Comparison of ENCODE assay signal across 39 mouse cellular contexts in genomic region chr8:65028959-65029686, GRCm38 (mm10). TPM values are rescaled to one million over a fixed set of nuclear protein-coding genes. Genes with fewer than 3 reads are reported as not detected.
DNase-seq lines count a peak whose midpoint lies in the region; ATAC-seq and TF ChIP-seq lines count a peak whose summit lies in the region.
"Had no signal": no experiment of that assay in that cellular context is flagged by ENCODE, and none has a peak within 500 bp of the region (broad histone marks: within the 10 kb centered on the region; RNA-seq: fewer than 3 reads in every experiment).

No protein-coding gene starts in this region.

- no peak for TF ChIP-seq POLR2A in brain, embryonic 14.5 days (IDR thresholded peaks at IDR 0.05; ENCODE audit: borderline replicate concordance, extremely low read depth, insufficient read depth, insufficient read length, poor library complexity, severe bottlenecking)

- H3K36me3 ChIP-seq in kidney, postnatal 0 days (ENCODE audit: insufficient read depth, low read length): no peaks in the 10 kb centered on the region
- H3K36me3 ChIP-seq in E14TG2a.4 (ENCODE audit: insufficient read depth, low read length): peaks cover 29% of the 10 kb centered on the region
- H3K36me3 ChIP-seq: embryonic facial prominence, embryonic 12.5 days; heart, embryonic 12.5 days; hindbrain, embryonic 13.5 days; kidney, embryonic 15.5 days; limb, embryonic 13.5 days; liver, embryonic 12.5 days; midbrain, embryonic 15.5 days; neural tube, embryonic 15.5 days had no signal

- H3K9ac ChIP-seq in kidney, postnatal 0 days (ENCODE audit: low read depth, low read length): no peak overlapping the region
- H3K9ac ChIP-seq: embryonic facial prominence, embryonic 12.5 days; heart, embryonic 12.5 days; hindbrain, embryonic 13.5 days; kidney, embryonic 15.5 days; limb, embryonic 13.5 days; liver, embryonic 12.5 days; liver, postnatal 0 days; midbrain, embryonic 15.5 days; neural tube, embryonic 15.5 days had no signal

- H3K4me2 ChIP-seq in kidney, postnatal 0 days (ENCODE audit: low read length): no peak overlapping the region
- H3K4me2 ChIP-seq: embryonic facial prominence, embryonic 12.5 days; heart, embryonic 12.5 days; hindbrain, embryonic 13.5 days; kidney, embryonic 15.5 days; limb, embryonic 13.5 days; liver, embryonic 12.5 days; midbrain, embryonic 15.5 days; neural tube, embryonic 15.5 days had no signal

- peak; percentile 15; the same call in 1 of the 2 replicates for TF ChIP-seq CTCF in kidney, postnatal 0 days (IDR thresholded peaks at IDR 0.05; ENCODE audit: low read depth)
- TF ChIP-seq CTCF in E14TG2a.4 (conservative IDR thresholded peaks at IDR 0.05; ENCODE audit: low read length): peak; percentile 80
- TF ChIP-seq CTCF in brain, embryonic 14.5 days (IDR thresholded peaks at IDR 0.05; ENCODE audit: borderline replicate concordance, extremely low read depth, insufficient read depth, insufficient read length): peak; percentile 15; the same call in 1 of the 2 replicates

- H3K4me3 ChIP-seq in kidney, postnatal 0 days (replicated peaks; ENCODE audit: low read depth, low read length): no peak overlapping the region
- H3K4me3 ChIP-seq in E14TG2a.4 (replicated peaks; ENCODE audit: low read length): peak overlapping the region; percentile 41; the same call in 1 of the 2 replicates
- H3K4me3 ChIP-seq: embryonic facial prominence, embryonic 12.5 days; heart, embryonic 12.5 days; hindbrain, embryonic 13.5 days; kidney, embryonic 15.5 days; limb, embryonic 13.5 days; liver, embryonic 12.5 days; midbrain, embryonic 15.5 days; neural tube, embryonic 15.5 days had no signal

- no peak overlapping the region for H3K27ac ChIP-seq in kidney, postnatal 0 days
- H3K27ac ChIP-seq: embryonic facial prominence, embryonic 12.5 days; hindbrain, embryonic 13.5 days; kidney, embryonic 15.5 days; limb, embryonic 13.5 days; liver, embryonic 12.5 days; macrophage; midbrain, embryonic 15.5 days; neural tube, embryonic 15.5 days had no signal

- no peaks in the 10 kb centered on the region for H3K9me3 ChIP-seq in kidney, postnatal 0 days (replicated peaks; ENCODE audit: low read length)
- H3K9me3 ChIP-seq in E14TG2a.4 (ENCODE audit: low read length): no peaks in the 10 kb centered on the region
- H3K9me3 ChIP-seq: embryonic facial prominence, embryonic 12.5 days; heart, embryonic 12.5 days; hindbrain, embryonic 13.5 days; kidney, embryonic 15.5 days; limb, embryonic 13.5 days; liver, embryonic 12.5 days; midbrain, embryonic 15.5 days; neural tube, embryonic 15.5 days had no signal

- no peaks in the 10 kb centered on the region for H3K4me1 ChIP-seq in kidney, postnatal 0 days (replicated peaks; ENCODE audit: insufficient read depth, low read length)
- peaks cover 35% of the 10 kb centered on the region for H3K4me1 ChIP-seq in E14TG2a.4 (replicated peaks; ENCODE audit: low read depth, low read length)
- H3K4me1 ChIP-seq: embryonic facial prominence, embryonic 12.5 days; heart, embryonic 12.5 days; hindbrain, embryonic 13.5 days; liver, embryonic 12.5 days; midbrain, embryonic 15.5 days; neural tube, embryonic 15.5 days had no signal

- ATAC-seq in kidney, postnatal 0 days (replicated peaks; ENCODE audit: low FRiP score, low read depth): no peak
- ATAC-seq: forebrain, embryonic 14.5 days; intestine, embryonic 16.5 days; liver, embryonic 12.5 days; liver, postnatal 0 days; midbrain, embryonic 15.5 days had no signal

- DNase-seq in kidney, postnatal 0 days (ENCODE audit: low spot score): no peak
- DNase-seq in kidney, postnatal 25 days: no peak
- DNase-seq in ES-CJ7 (ENCODE audit: low read depth, low spot score): peak; percentile 58
- DNase-seq in brain, embryonic 14.5 days (ENCODE audit: low read depth): no peak
- DNase-seq in adrenal gland, adult 8-10 months: no peak
- DNase-seq in ovary, adult 18-20 months (ENCODE audit: low spot score): no peak
- DNase-seq: adrenal gland, postnatal 14 days; B cell, adult 2 months; cerebellum, adult 11-12 months; cerebellum, adult 9-11 months; embryo, embryonic 11 days; gastrocnemius, postnatal 14 days; heart, adult 18-20 months; heart, postnatal 4 days; liver, postnatal 0 days; right cerebral cortex, postnatal 14 days; spleen, adult 18-20 months; thymus, adult 18-20 months; thymus, postnatal 25 days had no signal

- 83% methylated on average over 12 of the region's 12 CpGs for WGBS in kidney, postnatal 0 days

- H3K27me3 ChIP-seq in kidney, postnatal 0 days (ENCODE audit: insufficient read depth, low read length): no peaks in the 10 kb centered on the region
- no peaks in the 10 kb centered on the region for H3K27me3 ChIP-seq in E14TG2a.4 (ENCODE audit: insufficient read depth, low read length)
- H3K27me3 ChIP-seq: embryonic facial prominence, embryonic 12.5 days; heart, embryonic 12.5 days; hindbrain, embryonic 13.5 days; kidney, embryonic 15.5 days; limb, embryonic 13.5 days; liver, embryonic 12.5 days; midbrain, embryonic 15.5 days; neural tube, embryonic 15.5 days had no signal

RNA-seq across cellular contexts. Expression of gene Apela, which starts 8.0 kb away (rescaled TPM):
- polyA plus RNA-seq in kidney, postnatal 0 days (2015; fragmentation: Nextera tagmentation; extraction: Ambion mirVana): 25.6 and 28.7 TPM in 2 replicates
- polyA plus RNA-seq in brain, embryonic 14.5 days (2012; rRNA removed): 2.3 and 2.4 TPM in 2 replicates
- not detected for total RNA-seq in adrenal gland, adult 8-10 months (2022)
- total RNA-seq: adrenal gland, postnatal 14 days; gastrocnemius, postnatal 14 days; heart, adult 18-20 months; layer of hippocampus, adult 8-10 months; left cerebral cortex, adult 8-10 months; left cerebral cortex, postnatal 36 days; megakaryocyte-erythroid progenitor cell, adult 5-6 weeks had no signal
- polyA plus RNA-seq: macrophage had no signal

RNA-seq across cellular contexts. Expression of gene Trim60, which starts 10.7 kb away (rescaled TPM):
- polyA plus RNA-seq in kidney, postnatal 0 days (2015; fragmentation: Nextera tagmentation; extraction: Ambion mirVana): 0.07 TPM in 1 of 2 replicates, not detected in the other
- not detected in 2 replicates for polyA plus RNA-seq in brain, embryonic 14.5 days (2012; rRNA removed)
- not detected for total RNA-seq in adrenal gland, adult 8-10 months (2022)
- total RNA-seq: adrenal gland, postnatal 14 days; gastrocnemius, postnatal 14 days; heart, adult 18-20 months; heart, postnatal 4 days; layer of hippocampus, adult 8-10 months; layer of hippocampus, postnatal 25 days; left cerebral cortex, adult 8-10 months; left cerebral cortex, postnatal 36 days; megakaryocyte-erythroid progenitor cell, adult 5-6 weeks had no signal
- polyA plus RNA-seq: embryonic facial prominence, embryonic 12.5 days; forebrain, embryonic 14.5 days; heart, postnatal 0 days; hindbrain, embryonic 13.5 days; intestine, embryonic 16.5 days; liver, embryonic 12.5 days; liver, postnatal 0 days; lung, embryonic 16.5 days; macrophage; midbrain, embryonic 15.5 days; neural tube, embryonic 15.5 days; stomach, embryonic 16.5 days had no signal

RNA-seq across cellular contexts. Expression of gene Trim61, which starts 10.8 kb away (rescaled TPM):
- polyA plus RNA-seq in kidney, postnatal 0 days (2015; fragmentation: Nextera tagmentation; extraction: Ambion mirVana): 0.22 and 0.53 TPM in 2 replicates
- polyA plus RNA-seq in brain, embryonic 14.5 days (2012; rRNA removed): not detected in 2 replicates
- not detected for total RNA-seq in adrenal gland, adult 8-10 months (2022)
- total RNA-seq: adrenal gland, postnatal 14 days; gastrocnemius, postnatal 14 days; heart, adult 18-20 months; heart, postnatal 4 days; layer of hippocampus, adult 8-10 months; layer of hippocampus, postnatal 25 days; left cerebral cortex, adult 8-10 months; left cerebral cortex, postnatal 36 days; megakaryocyte-erythroid progenitor cell, adult 5-6 weeks had no signal
- polyA plus RNA-seq: forebrain, embryonic 14.5 days; heart, postnatal 0 days; hindbrain, embryonic 13.5 days; liver, embryonic 12.5 days; liver, postnatal 0 days; lung, embryonic 16.5 days; macrophage; midbrain, embryonic 15.5 days had no signal

RNA-seq across cellular contexts. Expression of gene Trim75, which starts 41.5 kb away (rescaled TPM):
- not detected in 2 replicates for polyA plus RNA-seq in kidney, postnatal 0 days (2015; fragmentation: Nextera tagmentation; extraction: Ambion mirVana)
- polyA plus RNA-seq in brain, embryonic 14.5 days (2012; rRNA removed): not detected in 2 replicates
- total RNA-seq in adrenal gland, adult 8-10 months (2022): not detected
- total RNA-seq: adrenal gland, postnatal 14 days; gastrocnemius, postnatal 14 days; heart, adult 18-20 months; heart, postnatal 4 days; layer of hippocampus, adult 8-10 months; layer of hippocampus, postnatal 25 days; left cerebral cortex, adult 8-10 months; left cerebral cortex, postnatal 36 days; megakaryocyte-erythroid progenitor cell, adult 5-6 weeks had no signal
- polyA plus RNA-seq: embryonic facial prominence, embryonic 12.5 days; heart, embryonic 12.5 days; heart, postnatal 0 days; intestine, embryonic 16.5 days; kidney, embryonic 15.5 days; limb, embryonic 13.5 days; liver, embryonic 12.5 days; liver, postnatal 0 days; lung, embryonic 16.5 days; macrophage; stomach, embryonic 16.5 days had no signal

RNA-seq across cellular contexts. Expression of gene Gm10663, which starts 45.7 kb away (rescaled TPM):
- not detected in 2 replicates for polyA plus RNA-seq in kidney, postnatal 0 days (2015; fragmentation: Nextera tagmentation; extraction: Ambion mirVana)
- polyA plus RNA-seq in brain, embryonic 14.5 days (2012; rRNA removed): not detected in 2 replicates
- total RNA-seq in adrenal gland, adult 8-10 months (2022): not detected
- total RNA-seq: adrenal gland, postnatal 14 days; gastrocnemius, postnatal 14 days; heart, adult 18-20 months; heart, postnatal 4 days; layer of hippocampus, adult 8-10 months; layer of hippocampus, postnatal 25 days; left cerebral cortex, adult 8-10 months; left cerebral cortex, postnatal 36 days; megakaryocyte-erythroid progenitor cell, adult 5-6 weeks had no signal
- polyA plus RNA-seq: embryonic facial prominence, embryonic 12.5 days; forebrain, embryonic 14.5 days; heart, embryonic 12.5 days; heart, postnatal 0 days; hindbrain, embryonic 13.5 days; intestine, embryonic 16.5 days; kidney, embryonic 15.5 days; limb, embryonic 13.5 days; liver, embryonic 12.5 days; liver, postnatal 0 days; lung, embryonic 16.5 days; macrophage; midbrain, embryonic 15.5 days; neural tube, embryonic 15.5 days; stomach, embryonic 16.5 days had no signal

Comparison
In these comparisons a context has a peak if more than half of its experiments do, and no peak if none do; other contexts are left out.
1. CTCF ChIP-seq: peak in every context shown above with its lines; median percentile 80 in E14TG2a.4; 15 in kidney, postnatal 0 days; 15 in brain, embryonic 14.5 days.